Mouse (Mus musculus) spleen, postnatal 4 days (tissue): ENCODE measurements at regions not wholly inside any gene's neighbourhood (a gene's known extent, or its start where the extent isn't known, plus 50 kb on each side); places are given as distances from the start of the nearest gene placed in this dataset.

ENCODE experiments used
- DNase-seq, 2 experiments: peaks; one replicate each; pipeline ENCODE4 v3.0.0; 2022; ENCODE audit warnings: low spot score in 2 of 2

DNA sequence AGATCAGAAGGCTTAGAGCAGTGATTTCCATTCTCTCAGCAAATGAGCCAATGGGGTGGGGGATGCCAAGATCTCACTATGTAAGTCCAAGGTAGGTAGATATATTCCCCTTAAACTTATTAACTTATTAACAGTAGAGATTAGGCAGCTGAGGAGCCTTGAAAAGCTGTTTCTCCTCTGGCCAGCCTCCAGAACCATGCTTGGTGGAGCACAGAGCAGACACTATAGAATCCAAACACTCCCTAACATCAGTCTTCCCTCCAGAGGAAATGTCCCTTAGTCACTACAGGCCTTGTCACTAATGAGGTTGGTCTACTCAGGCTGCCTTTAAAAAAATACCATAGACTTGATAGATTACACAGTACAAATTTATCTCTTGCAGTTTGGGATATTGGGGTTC lies 152.8 kb upstream of the Usp24 start:
- DNase-seq: no peak

DNA sequence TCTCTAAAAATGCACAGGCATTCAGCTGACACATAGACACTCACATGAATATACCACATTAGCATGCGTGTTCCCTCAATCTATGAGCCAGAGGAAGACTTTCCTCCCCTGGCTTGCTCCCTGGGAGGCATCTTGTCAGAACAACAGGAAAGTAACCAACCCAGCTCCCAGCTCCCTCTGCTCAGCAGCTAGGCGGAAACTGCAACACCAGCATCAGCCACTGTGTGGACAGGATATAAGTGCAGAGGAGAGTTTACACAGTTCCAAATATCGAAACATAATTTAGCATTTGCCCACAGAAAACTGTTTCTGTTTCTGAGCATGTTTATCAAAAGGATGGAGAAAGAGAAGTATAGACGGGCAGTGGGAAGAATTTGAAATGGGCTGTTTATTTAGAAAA lies 148.3 kb upstream of the Usp24 start:
- DNase-seq: no peak

DNA sequence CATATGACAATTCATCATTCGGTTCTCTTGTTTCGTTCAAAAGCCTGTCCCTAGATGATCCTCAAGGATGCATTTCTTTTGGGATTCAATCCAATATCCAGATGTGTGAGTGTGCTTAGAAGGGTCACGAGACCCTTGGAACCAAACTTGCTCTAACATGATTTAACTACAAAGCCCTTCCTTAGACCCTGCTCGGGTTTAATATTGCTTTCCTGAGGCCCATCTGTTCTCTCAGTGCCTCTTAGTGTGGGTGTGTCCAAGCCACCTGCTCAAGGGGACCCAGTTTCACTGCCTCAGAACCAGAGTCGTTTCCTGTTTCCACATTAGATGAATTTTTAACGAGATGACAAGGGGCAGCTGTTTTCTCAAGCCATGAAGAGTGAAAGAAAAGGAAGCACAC lies 147.3 kb upstream of the Usp24 start:
- DNase-seq: no peak

DNA sequence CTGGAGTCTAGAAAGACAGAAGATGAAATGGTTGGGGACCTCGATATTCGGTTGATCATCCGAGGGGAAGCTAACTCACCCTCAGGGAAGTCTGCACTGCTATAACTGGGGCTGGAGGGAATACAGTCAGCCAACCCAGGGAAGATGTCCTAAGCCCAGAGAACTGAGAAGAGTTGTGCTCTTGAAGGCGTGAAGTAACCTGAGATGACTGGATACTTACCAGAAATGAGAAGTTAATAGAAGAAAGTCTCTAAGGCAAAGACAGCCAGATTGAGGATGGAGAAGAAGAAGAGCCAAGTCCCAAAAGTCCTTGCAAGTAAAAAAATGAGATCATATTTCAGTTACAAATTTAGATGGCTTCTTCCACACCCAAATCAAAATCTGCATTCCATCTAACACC lies 146.5 kb upstream of the Usp24 start:
- DNase-seq: no peak

DNA sequence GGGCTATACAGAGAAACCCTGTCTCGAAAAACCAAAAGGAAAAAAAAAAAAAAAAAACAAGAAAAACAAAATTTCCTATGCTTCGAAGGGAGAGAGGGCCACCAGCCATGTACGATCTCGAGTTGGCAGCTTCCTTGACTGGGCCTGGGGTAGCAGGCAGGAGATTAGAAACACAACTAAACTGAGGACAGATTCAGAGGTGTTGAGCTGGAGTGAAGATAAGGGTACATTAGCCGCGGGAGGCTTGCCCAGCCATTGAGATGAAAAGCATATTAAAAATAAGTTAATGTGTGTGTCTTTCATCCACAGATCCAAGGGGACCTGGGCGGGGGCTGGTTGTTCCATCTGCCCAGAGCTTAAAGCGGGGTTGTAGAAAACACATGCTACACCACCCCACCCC lies 145.3 kb upstream of the Usp24 start:
- no peak for DNase-seq

DNA sequence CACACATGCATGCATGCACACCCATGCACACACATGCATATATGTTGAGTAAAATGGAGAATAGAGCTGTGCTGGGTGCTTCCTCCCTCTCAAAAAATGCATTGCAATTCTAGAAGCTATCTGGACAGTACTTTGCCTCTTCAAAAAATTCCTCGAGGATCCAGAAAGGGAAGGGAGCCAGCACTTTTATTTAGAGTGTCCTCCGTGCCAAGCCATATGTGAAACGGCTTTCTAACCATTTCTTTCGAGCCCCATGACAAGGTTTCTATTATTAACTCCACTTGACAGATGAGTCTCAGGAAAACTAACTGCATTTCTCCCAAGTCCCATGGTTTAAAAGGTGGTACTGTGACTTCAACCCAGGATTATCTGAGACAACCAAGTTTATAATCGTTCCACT lies 140.7 kb upstream of the Usp24 start:
- DNase-seq: no peak

DNA sequence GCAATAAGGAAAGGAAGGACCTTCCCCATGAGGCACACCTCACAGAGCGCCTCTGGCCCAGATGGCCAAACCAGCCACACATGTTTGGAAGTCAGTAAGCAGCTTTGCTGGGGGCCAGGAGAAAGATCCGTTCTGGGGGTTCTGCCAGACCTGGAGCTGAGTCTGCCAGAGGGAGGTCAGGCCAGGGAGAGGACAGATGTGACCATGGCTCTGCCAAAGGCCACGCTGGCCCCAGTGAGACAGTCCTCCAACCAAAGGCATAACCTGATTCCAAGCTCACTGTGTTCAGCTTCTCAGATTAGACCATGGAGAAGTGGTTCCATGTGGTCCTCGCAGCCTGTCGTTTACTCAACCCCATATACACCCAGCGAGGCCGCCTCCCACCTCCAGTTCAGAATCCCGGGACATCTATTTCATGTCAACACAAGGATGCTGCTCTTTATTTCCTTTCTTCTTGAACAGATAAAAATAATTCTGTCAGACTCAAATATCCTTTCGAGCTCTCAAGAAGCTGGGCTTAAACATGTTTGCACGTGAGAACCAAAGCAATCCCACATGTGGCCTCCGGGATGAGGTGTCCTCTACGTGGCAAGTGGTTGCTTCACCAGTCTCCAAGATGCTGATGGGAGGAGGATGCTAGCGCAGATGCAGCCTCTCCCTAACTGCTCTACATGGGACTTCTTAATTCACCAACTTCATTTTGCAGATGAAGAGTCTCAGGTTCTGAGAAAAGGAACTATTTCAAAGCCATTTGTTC lies 130.1 kb upstream of the Usp24 start:
- no peak for DNase-seq

DNA sequence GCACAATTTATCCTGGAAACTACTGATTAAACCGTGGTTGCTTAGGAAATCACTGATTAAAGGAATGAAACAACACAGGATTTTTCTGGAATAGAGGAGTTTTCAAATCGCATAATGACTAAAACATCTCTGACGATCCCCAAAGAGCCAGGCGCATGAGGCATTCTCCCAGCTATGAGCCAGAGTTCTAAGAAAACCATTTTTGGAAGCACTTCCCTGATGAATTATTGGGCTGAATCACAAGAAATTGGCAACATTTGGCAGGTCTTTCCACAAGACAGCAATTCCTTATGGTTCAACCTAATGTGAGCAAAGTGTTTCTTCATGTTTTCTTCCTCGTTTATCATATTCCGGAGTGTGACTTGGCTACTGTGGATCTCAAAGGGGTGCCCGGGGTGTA lies 129.3 kb upstream of the Usp24 start:
- DNase-seq: no peak

DNA sequence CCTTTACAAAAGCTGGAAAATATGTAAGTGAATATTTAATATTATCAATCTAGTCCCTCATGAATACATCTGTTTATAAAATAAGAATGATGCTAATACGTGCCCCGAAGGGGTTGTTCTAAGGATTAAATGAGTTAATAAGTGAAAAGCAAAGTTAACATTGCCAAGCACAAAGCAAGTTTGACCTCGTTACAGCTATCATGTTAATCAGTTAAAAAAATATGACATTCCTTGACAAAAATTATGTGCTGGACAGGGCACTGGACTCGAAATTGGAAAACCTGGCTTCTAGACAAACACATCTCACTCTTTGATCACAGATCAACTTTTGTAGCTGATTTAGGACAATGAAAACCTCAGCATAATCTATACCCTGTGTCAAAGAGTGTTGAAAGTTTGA lies 125.8 kb upstream of the Usp24 start:
- DNase-seq: no peak

DNA sequence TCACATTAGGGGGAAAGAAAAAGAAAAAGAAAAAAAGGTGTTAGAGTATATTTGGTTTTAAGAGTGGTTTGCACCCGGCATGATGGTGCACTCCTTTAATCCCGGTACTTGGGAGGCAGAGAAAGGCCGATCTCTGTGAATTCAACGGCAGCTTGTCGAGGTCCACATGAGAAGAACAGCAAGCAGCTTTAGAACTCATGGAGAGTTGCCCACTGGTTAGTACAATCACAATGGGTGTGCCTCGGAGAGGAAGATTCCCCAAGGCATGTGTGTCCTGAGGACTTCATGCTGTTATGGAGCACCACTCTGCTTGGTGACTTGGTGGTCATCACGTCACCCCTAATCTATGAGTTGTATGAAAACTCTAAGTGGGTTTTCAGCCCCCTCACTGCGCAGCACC lies 124.7 kb upstream of the Usp24 start:
- no peak for DNase-seq

DNA sequence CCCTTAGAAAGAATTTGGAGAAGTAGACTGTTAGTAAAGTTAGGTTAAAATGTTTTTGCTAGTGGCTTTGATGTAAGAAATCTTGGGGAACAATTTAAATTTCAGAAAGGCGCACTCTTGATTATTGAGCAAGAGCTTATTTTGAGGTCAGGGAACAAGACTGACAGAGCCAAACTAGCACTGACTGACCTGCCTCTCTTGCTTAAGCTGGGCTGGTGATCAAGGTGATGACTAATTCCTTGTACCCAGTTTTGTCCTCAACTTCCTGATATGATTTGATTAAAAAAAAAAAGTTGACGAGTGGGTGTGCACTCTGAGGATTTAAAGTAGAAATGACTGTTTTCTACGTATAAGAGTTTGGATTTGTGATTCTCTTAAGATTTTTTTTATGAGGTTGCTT lies 124.2 kb upstream of the Usp24 start:
- DNase-seq: no peak

DNA sequence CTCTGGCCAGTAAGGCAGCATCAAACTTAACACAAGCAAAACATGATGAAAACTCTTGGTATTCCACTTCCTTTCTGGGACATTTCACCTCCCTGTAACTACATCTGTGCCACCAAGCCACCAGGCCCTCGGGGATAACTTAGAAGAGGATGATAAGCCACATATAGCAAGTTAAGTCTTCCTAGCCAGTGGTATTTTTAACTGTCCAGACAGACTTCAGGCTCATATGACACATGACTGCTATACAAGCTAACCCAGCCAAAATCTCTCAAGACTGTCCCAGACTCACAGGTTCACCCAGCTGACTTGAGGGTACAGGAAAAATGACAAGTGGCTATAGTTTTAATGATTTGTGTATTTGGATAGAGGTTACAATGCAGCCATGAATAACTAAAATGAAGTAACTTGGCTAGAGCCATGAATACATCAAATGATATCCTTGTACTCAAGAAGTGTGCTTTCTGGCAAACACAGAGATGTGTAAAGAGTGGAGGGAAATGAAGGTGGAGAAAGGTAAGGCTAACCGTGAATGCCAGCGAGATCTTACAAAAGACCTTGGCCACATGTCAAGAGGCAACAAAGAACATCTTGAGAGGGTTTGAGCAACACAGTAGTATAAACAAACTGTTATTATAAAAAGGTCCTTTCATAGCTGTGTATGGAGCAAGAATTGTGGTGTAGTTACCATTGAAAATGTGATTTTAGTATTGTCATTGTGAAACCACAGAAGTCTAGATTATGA lies 122.6 kb upstream of the Usp24 start:
- DNase-seq: no peak

DNA sequence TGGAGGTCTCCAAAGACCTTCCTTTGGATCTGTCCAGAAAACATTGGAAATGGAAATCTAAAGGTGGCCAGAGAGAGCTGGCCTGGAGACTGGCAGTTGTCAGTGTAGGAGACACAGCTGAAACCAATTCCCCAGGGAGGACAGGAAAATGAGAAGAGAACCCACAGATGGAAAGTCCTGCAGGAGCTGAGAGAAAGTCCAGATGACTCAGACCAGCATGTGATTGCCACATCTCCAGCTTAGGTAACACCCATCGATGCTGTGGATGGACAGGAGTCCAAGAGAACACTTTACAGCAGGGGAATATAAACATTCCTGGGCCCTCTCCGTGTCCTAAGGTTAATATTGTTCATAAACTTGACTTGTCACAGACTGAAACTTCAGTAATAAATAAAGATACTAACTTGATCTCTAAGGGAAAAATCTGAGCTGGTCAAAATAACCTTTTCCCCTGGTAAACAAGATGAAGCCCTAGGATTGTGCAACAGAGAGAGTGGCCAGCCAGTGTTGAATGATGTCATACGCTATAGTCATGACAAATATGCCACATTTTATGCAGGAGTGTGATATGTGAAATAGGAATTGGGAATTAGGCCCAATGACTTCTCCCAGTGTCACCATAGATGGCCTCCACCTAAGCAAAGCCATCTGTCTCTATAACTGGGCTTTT lies 120.4 kb upstream of the Usp24 start:
- DNase-seq: no peak

DNA sequence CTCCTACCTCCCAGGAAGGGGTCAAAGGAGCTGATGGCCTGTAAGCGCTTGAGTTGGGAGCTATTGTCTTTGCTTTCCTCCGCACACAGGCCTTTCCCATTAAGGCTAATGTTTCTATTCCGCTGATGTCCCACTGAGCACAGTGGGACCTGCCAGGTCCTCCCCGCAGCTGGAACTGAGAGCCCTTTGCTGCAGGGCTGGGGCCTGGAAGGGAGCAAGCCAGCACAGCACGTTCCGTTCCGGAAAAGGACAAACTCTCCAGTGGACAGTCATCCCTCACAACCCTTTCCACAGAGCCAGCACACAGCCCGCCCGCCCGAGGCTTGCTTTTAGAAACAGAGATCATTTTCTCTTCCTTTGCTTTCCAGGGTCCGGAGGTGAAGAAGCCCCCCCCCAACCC lies 116.2 kb upstream of the Usp24 start:
- no peak for DNase-seq

DNA sequence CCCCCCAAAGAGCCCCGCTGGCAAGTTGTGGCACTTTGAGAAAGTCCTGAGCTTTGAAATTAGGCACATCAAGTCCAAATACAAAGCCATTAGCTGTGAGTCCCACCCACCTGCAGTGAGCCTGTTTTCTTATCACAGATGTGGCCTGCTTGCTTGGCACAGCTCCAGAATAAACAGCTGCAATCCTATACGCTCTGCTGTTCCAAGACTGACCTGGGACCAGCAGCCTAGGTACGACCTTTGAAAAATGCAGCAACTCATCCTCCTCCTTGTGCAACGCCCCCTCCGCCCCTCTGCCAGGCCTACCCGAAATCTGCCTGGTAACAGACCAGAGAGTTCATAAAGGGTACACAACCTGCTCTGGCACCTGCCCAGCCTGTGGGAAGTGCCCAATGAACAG lies 115.8 kb upstream of the Usp24 start:
- DNase-seq: no peak

DNA sequence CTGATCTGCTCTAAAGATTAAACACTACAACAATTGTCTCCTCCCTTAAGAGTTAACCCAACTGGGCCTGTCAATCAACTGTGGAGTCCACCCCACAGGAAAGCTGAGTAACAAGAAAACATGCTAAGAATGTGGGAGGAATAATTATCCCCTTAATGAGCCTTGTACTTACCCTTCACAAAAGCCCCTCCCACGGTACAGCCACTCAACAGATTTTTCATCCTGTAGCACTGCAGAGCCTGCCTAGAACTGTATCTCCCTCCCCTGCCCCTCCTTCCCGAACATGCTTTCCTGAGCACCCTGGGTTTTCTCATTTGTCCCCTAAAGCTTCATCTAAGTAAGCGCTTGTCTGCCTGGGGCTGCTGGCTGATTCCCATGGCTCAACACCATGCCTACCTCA lies 113.5 kb upstream of the Usp24 start:
- no peak for DNase-seq

DNA sequence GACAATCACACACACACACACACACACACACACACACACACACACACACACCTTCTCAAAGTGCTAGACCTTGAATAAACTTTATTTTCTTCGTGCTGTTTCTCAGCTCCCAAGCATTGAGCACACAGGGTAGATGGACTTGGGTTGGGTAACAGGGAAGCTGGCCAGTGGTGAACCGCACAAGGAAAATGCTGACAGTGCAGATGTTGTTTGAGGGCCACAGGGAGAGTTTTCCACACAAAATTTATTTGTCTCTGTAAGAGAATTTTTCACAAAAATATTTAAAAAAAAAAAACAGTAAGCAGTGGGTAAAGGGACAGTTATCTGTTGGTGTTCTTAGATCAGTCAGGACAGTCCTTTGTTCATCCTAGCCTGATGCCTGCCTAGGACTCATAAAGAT lies 110.8 kb upstream of the Usp24 start:
- DNase-seq: no peak

DNA sequence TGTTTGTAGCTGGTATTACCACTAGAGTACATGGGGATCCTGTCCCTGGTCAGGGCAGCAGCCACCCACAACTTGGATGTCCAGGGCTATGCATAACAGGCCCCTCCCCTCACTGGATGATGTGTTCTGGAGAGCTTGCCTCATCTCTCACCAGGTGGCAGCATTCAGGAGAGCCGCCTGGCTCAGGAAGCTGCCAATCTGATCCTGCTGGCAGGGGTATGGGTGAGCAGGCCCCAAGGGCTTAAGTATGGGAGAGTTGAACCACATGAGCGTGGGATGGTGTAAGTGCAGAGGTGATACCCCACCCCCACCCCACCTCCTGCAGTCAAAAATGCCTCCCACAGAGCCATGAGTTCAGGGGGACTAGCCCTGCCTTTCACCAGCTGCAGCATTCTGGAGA lies 110.0 kb upstream of the Usp24 start:
- DNase-seq: no peak

DNA sequence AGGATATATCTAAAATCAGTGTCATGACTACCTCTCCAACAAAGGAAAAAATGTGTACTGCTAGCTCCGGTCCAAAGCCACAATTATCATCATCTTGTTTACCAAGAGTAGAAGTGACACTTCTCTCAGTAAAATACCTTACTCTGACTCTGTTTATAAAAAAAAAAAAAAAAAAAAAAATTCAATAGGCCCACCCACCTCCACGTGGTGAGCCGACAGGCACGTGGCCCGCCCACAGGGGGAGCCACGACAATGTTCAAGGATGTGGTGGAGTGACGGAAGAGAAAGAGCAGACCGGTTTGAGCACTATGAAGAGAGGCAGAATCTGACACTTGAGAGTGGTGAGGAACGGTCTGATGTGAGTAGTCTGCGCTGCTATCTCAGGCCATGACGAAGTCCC lies 106.5 kb upstream of the Usp24 start:
- DNase-seq: no peak

DNA sequence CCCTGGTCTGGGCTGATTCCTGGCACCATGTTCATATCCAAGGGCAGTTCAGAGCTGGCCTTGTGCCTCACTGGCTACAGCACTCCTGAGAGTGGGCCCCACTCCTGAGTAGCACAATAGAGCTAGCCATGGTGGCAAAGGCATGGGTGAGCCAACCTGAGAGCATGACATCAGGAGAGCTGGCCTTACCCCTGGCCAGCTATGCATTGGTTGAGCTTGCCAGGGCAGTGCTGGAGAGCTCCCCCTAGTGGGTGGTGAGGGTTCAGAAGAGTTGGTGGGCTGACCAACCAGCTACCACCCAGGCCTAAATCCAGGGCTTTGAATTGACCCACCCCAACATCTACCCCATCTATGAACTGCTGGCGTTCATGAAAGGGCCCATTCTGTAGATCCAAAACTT lies 106.0 kb upstream of the Usp24 start:
- no peak for DNase-seq

DNA sequence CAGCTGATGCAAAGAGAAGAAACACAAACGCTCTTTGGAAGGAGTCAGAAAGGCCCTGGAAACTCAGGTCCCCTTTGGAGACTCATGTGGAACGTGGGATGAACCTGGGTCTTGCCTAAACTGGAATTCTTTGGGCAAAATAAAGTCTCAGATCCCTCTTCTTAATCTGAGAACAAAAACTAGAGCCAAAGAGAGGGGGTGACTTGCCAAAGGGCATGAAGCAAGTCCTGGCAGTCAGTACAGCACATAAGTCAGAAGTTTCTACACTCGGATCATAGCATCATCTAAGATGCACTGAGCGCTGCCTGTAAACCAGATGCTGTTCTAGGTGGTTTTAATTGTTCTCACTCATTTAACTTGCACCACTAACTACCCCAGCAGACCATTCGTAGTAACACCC lies 101.8 kb upstream of the Usp24 start:
- DNase-seq: no peak

DNA sequence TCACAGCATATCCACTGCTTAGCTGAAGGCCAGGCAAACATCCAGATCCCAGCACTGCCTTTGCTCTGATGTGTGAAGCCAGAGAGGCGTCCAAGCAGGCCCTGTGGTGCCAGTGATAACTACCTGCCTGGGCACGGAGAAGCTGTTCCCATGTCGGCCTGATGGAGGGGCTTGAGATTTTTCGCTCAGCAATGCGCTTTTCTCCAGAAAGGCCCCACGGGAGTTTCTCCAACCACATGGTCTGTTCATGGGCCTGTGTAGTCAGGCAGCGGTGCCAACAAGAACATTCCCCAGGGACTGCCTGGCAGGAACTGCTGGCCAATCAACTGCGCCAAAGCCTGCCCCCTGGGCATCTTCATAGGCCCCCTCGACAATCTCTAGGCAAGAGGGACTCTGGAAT lies 95.4 kb upstream of the Usp24 start:
- no peak for DNase-seq

DNA sequence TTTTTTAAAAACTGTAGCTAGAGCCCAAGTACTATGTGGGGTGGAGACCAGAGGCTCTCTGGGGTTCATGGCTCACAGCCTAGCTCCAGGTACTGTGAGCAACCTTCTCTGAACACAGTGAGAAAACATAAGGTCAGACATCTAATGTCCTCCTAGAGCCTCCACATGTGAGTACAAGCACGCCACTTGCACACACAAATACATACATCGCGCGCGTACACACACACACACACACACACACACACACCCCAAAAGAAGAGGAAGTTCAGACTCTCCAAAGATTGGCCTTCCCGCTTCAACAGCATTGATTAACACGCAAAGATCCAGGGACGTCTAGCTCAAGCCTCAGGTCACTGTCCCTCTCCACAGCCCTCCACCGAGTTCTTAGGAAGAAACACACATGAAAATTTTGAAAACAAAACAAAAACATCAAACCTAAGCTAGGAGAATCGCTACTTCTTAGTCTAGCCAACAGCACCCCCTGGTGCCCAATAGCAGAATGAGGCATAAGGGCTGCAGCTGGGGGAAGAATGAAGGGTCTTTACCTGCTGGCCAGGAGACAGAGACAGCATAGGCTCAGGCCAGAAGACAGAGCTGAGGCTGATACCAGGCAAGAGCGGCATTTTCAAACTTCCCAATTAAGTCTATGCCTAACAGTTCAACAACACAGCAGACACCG lies 90.7 kb upstream of the Usp24 start:
- peak in 1 of 2 experiments; percentile 75 for DNase-seq
